Mouse (Mus musculus) large intestine, adult 2 months (tissue): ENCODE data around the gene Plcd4. TPM values are rescaled to one million over a fixed set of nuclear protein-coding genes. Genes with fewer than 3 reads are reported as not detected.

ENCODE experiments used
- DNase-seq: peaks from one replicate; pipeline ENCODE4 v3.0.0-alpha.2; 2012; ENCODE audit warnings: low read depth, low spot score
- WGBS: fragments of 180-500 bp; shearing (Covaris S2); methylation state at CpG from one replicate; pipeline ENCODE4 v1.1.7; 2018; 5-methylcytosine and 5-hydroxymethylcytosine counted together
- polyA plus RNA-seq: library from polyadenylated mRNA; depleted of rRNA; stranded (reverse); fragments of >200 nt; gene quantifications from 2 replicates; pipeline ENCODE4 v1.2.3, GENCODE M21; 2012; rRNA removed

The Plcd4 gene
- polyA plus RNA-seq, 1 experiment, result 0.11 TPM

DNA sequence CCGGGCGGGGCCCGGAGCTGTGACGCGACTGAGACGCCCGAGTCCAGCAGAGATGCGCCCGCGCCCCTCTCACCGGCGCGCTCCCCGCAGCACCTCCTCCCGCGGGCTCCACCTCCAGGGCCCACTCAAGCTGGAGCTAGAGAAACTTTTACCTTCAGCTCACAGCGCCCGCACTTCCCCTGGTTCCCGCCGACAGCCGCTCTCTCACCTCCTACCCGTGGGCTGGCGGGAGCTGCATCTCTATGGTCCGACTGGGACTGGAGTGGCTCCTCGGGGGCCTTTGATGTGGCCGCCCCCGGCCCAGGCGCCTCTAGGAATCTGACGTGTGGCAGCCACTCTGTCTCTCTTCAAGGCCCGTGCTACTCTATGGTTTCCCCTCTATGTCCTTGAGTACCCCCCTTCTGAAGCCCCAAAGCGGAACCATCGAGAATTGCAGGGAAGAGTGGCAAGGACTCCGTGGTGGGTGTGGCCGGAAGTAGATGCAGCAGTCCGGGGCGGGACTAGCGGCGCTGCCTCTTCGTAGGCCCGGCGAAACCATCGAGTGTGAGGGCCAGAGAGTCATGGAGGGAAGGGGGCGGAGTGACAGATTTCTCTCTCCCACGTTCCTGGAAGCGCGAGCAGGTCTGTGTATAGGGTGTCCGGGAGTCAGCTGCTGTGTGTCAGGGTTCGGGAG, 45.2 kb downstream of the Plcd4 start, which contains the start of the genes Zfp142 and Bcs1l:
Gene Zfp142 (minus strand): TSS at position 474 of the 673 bp plus-strand sequence.
Gene Bcs1l (plus strand): TSS at position 517 of the 673 bp plus-strand sequence.
- peak; percentile 90 for DNase-seq
- WGBS, result under 1% methylated on average over 48 of the region's 48 CpGs

DNA sequence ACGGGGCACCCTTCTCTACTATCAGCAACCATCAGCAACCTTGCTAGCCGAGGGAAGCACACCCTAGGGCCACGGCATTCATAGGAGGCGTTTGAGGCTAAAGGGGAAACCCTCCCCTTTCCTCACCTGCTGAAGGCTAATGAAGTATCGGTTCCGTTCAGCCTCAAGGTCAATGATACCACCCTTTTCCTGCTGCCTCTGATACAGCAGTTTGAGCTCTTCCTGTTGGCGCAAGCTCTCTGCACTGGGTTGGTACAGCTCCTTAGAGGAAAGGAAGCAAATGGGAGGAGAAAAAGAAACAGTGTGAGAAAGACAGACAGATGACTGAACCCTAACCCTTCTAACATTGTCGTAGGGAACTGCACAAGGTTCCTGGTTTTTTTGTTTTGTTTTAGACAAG, 51.7 kb downstream of the Plcd4 start:
- WGBS, result 70% methylated on average over 8 of the region's 8 CpGs
- no peak for DNase-seq

DNA sequence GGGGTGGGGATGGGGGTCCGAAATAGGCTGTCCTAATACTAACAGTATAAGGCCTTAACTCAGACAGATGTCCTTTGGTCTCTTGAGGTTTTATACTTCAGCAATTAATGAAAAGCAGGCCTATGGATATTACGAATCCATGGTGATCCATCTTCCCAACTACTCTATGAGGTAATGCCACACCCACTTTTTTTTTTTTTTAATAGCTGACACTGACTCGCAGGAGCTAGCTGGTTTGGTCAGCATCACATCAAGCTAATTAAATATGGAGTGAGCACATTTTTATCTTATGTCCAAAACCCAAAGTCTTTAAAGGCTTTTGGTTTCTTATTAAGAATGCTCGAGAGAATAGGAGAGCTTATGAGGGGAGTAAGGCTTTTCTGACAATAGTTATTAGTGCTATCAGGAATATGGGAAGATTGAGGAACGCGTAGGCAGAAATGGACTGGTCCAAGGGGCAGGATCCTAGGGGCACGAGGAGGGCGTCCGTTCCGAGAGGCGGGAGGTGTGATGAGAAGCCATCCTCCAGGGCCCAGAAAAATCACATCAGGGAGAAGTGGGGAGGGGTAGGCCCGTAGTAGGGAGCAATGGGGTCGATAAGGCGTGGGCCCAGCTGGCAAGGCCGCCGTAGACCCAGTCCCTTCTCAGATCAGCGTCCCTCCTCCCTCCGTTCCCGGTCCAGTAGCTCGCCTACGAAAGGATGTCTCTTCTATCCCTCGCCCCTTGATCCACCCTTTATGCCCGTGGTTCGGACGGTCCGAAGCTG, 58.0 kb downstream of the Plcd4 start:
- 7% methylated on average over 26 of the region's 26 CpGs for WGBS
- no peak for DNase-seq

DNA sequence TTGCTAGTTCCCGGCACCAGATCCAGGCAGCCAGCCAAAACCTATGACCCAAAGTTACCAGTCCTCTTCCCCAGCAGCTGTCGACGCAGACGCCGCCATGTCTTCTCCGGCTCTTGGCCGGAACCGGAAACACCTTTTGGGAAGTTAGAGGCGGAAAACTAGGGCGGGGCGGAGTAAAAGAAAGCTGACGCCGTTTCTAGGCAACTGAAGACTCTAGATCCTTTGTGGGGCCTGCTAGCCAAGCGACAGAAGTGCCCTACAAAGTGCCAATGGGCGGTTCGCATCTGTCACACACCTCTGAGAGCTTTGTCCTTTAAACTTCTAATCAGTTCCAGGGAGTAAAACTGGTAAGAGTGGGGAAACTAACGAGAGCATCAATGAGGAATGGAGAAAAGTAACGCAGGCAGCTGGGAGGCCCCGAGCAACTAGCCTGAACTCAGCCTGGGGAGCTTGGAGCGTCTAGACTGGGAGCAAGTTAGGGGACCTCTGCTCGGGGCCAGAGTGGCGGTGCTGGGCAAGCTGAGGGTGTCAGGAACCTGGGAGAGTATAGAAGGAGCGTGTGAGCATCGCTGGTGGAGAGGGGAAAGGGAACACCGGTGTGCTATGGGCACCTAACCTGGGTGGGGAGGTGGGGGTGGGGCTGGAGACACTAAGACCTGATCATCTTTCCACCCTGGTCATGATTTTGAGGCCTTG, 58.7 kb downstream of the Plcd4 start, which contains the start of the genes Rnf25 and Stk36:
Gene Rnf25 (minus strand): TSS at position 131 of the 696 bp plus-strand sequence.
Gene Stk36 (plus strand): TSS at position 179 of the 696 bp plus-strand sequence.
- WGBS, result 11% methylated on average over 25 of the region's 25 CpGs

More for the DNA sequence above, 58.7 kb downstream of the Plcd4 start, which contains the start of the genes Rnf25 and Stk36:
- peak; percentile 83 for DNase-seq

Other genes starting within 250 kb of the Plcd4 start
- gene Tmbim1, start 237.3 kb upstream of the Plcd4 start, polyA plus RNA-seq, result 167 and 361 TPM in 2 replicates
- gene Catip, start 180.8 kb upstream of the Plcd4 start, polyA plus RNA-seq, result 0.24 and 0.29 TPM in 2 replicates
- gene Slc11a1, start 167.7 kb upstream of the Plcd4 start, polyA plus RNA-seq, result 16.0 and 20.0 TPM in 2 replicates
- gene Ctdsp1, start 151.4 kb upstream of the Plcd4 start, polyA plus RNA-seq, result 114 and 132 TPM in 2 replicates
- 464 and 1,049 TPM in 2 replicates for gene Vil1, start 133.5 kb upstream of the Plcd4 start, polyA plus RNA-seq
- gene Cnot9, start 36.8 kb upstream of the Plcd4 start, polyA plus RNA-seq, result 25.5 and 35.7 TPM in 2 replicates
- 2.6 and 4.0 TPM in 2 replicates for gene Usp37, start 1.4 kb downstream of the Plcd4 start, polyA plus RNA-seq
- gene Zfp142, start 45.4 kb downstream of the Plcd4 start, polyA plus RNA-seq, result 5.3 and 7.4 TPM in 2 replicates
- 16.3 and 18.5 TPM in 2 replicates for gene Bcs1l, start 45.4 kb downstream of the Plcd4 start, polyA plus RNA-seq
- 40.2 and 52.1 TPM in 2 replicates for gene Rnf25, start 58.5 kb downstream of the Plcd4 start, polyA plus RNA-seq
- 0.61 and 0.63 TPM in 2 replicates for gene Stk36, start 58.6 kb downstream of the Plcd4 start, polyA plus RNA-seq
- gene Ttll4, start 118.9 kb downstream of the Plcd4 start, polyA plus RNA-seq, result 9.1 and 14.3 TPM in 2 replicates
- gene Cyp27a1, start 170.7 kb downstream of the Plcd4 start, polyA plus RNA-seq, result 17.2 and 32.6 TPM in 2 replicates
- 0.10 and 0.45 TPM in 2 replicates for gene Prkag3, start 206.3 kb downstream of the Plcd4 start, polyA plus RNA-seq
- 1.2 and 3.4 TPM in 2 replicates for gene Wnt6, start 229.0 kb downstream of the Plcd4 start, polyA plus RNA-seq
- gene Wnt10a, start 248.6 kb downstream of the Plcd4 start, polyA plus RNA-seq, result 0.04 and 0.25 TPM in 2 replicates